Mouse (Mus musculus) spleen, adult 2 months (tissue): ENCODE measurements around the gene Klhl35. TPM values are rescaled to one million over a fixed set of nuclear protein-coding genes. Genes with fewer than 3 reads are reported as not detected.
A peak's percentile ranks its signal among the peaks of the same experiment; 100 is the strongest.
"Not testable (repeated sequence)": the region's sequence is repeated elsewhere in the genome, so short reads cannot be mapped to it uniquely, and the experiment has no call there.

Experiments
- DNase-seq, 2 experiments: peaks; one replicate each; pipeline versions ENCODE4 v3.0.0 to v3.0.0-alpha.2; 2012 to 2021; ENCODE audit warnings: low spot score in 2 of 2, low read depth in 1 of 2
- H3K27ac ChIP-seq: fragments of 200-500 bp; 2 replicates; pipeline ENCODE4 v1.5.1; 2012; ENCODE audit warnings: low read length, inconsistent platforms; ENCODE audit not compliant: insufficient read depth
- H3K27me3 ChIP-seq: fragments of 200-500 bp; 2 replicates; pipeline ENCODE4 v1.6.1; 2012; ENCODE audit warnings: mild to moderate bottlenecking, moderate library complexity, low read length, inconsistent platforms; ENCODE audit not compliant: control insufficient read depth, insufficient read depth
- H3K36me3 ChIP-seq: fragments of 200-500 bp; 2 replicates; pipeline ENCODE4 v1.6.1; 2012; ENCODE audit warnings: mild to moderate bottlenecking, low read length, inconsistent platforms; ENCODE audit not compliant: control insufficient read depth, insufficient read depth
- H3K4me1 ChIP-seq: fragments of 200-500 bp; 2 replicates; pipeline ENCODE4 v1.6.1; 2011; ENCODE audit warnings: inconsistent platforms; ENCODE audit not compliant: control insufficient read depth, insufficient read depth, insufficient read length
- H3K4me3 ChIP-seq: fragments of 200-500 bp; 2 replicates; pipeline ENCODE4 v1.5.1; 2011; ENCODE audit warnings: mild to moderate bottlenecking, inconsistent platforms; ENCODE audit not compliant: insufficient read depth, insufficient read length; ENCODE audit errors: extremely low read depth
- CTCF ChIP-seq: fragments of 200-500 bp; IDR thresholded peaks from 2 replicates; pipeline ENCODE4 v1.5.1; 2011; ENCODE audit warnings: mild to moderate bottlenecking, inconsistent platforms; ENCODE audit not compliant: insufficient read depth, insufficient read length, insufficient replicate concordance; ENCODE audit errors: extremely low read depth
- POLR2A ChIP-seq: fragments of 200-500 bp; IDR thresholded peaks from 2 replicates; pipeline ENCODE4 v1.6.1; 2011; ENCODE audit warnings: low read depth, low read length, inconsistent platforms
- WGBS: fragments of 180-500 bp; shearing (Covaris S2); methylation state at CpG from one replicate; pipeline ENCODE4 v1.1.7; 2018; 5-methylcytosine and 5-hydroxymethylcytosine counted together
- polyA plus RNA-seq: library from polyadenylated mRNA; depleted of rRNA; stranded (reverse); fragments of >200 nt; gene quantifications from 2 replicates; pipeline ENCODE4 v1.2.3, GENCODE M21; 2012

Klhl35 gene
- polyA plus RNA-seq, 1 experiment, result 1.3 TPM

GRCm38 (mm10) chr7:99489708-99490107 is 23.9 kb downstream of the Klhl35 start:
- Histone ChIP-seq H3K27ac (no peak overlapping the region), H3K27me3 (no peaks in the 10 kb centered on the region), H3K36me3 (no peaks in the 10 kb centered on the region), H3K4me1 (no peaks in the 10 kb centered on the region), H3K4me3 (no peak overlapping the region)
- DNase-seq, result no peak
- TF ChIP-seq CTCF (no peak), POLR2A (no peak)
- 91% methylated on average over 5 of the region's 5 CpGs for WGBS

- Histone ChIP-seq H3K27ac (no peak overlapping the region), H3K27me3 (no peaks in the 10 kb centered on the region), H3K36me3 (no peaks in the 10 kb centered on the region), H3K4me1 (no peaks in the 10 kb centered on the region), H3K4me3 (no peak overlapping the region)
- 88% methylated on average over 1 of the region's 1 CpGs for WGBS
- DNase-seq, result no peak
- no peak for TF ChIP-seq CTCF
- no peak for TF ChIP-seq POLR2A
These were observed 33.3 kb downstream of the Klhl35 start for GRCm38 (mm10) chr7:99499128-99499527.

- 9% methylated on average over 8 of the region's 8 CpGs for WGBS
- no peak for TF ChIP-seq POLR2A
- peak; percentile 97 for TF ChIP-seq CTCF
- Histone ChIP-seq H3K4me1 (no peaks in the 10 kb centered on the region), H3K27me3 (no peaks in the 10 kb centered on the region), H3K27ac (no peak overlapping the region), H3K36me3 (no peaks in the 10 kb centered on the region), H3K4me3 (no peak overlapping the region)
- DNase-seq, result peak; percentile 29 to 73
These were observed 34.4 kb downstream of the Klhl35 start for GRCm38 (mm10) chr7:99500201-99500600.

- H3K4me3 ChIP-seq, result no peak overlapping the region
- no peaks in the 10 kb centered on the region for H3K27me3 ChIP-seq
- H3K4me1 ChIP-seq, result no peaks in the 10 kb centered on the region
- WGBS, result 72% methylated on average over 5 of the region's 5 CpGs
- no peaks in the 10 kb centered on the region for H3K36me3 ChIP-seq
- DNase-seq, result no peak
- H3K27ac ChIP-seq, result peak overlapping the region; percentile 27; the same call in 1 of the 2 replicates
- TF ChIP-seq POLR2A (no peak), CTCF (no peak)
These were observed 34.9 kb downstream of the Klhl35 start for GRCm38 (mm10) chr7:99500655-99501054.

GRCm38 (mm10) chr7:99501148-99501547 is 35.3 kb downstream of the Klhl35 start:
- Histone ChIP-seq H3K4me1 (no peaks in the 10 kb centered on the region), H3K4me3 (no peak overlapping the region), H3K36me3 (no peaks in the 10 kb centered on the region), H3K27ac (no peak overlapping the region), H3K27me3 (no peaks in the 10 kb centered on the region)
- 75% methylated on average over 1 of the region's 1 CpGs for WGBS
- no peak for TF ChIP-seq POLR2A
- TF ChIP-seq CTCF, result no peak
- no peak for DNase-seq

GRCm38 (mm10) chr7:99504556-99504955 is 38.8 kb downstream of the Klhl35 start:
- H3K4me1 ChIP-seq, result no peaks in the 10 kb centered on the region
- no peaks in the 10 kb centered on the region for H3K36me3 ChIP-seq
- no peak overlapping the region for H3K4me3 ChIP-seq
- H3K27me3 ChIP-seq, result no peaks in the 10 kb centered on the region
- no peak overlapping the region for H3K27ac ChIP-seq
- no peak for DNase-seq
- TF ChIP-seq POLR2A, result no peak
- TF ChIP-seq CTCF, result no peak

DNA sequence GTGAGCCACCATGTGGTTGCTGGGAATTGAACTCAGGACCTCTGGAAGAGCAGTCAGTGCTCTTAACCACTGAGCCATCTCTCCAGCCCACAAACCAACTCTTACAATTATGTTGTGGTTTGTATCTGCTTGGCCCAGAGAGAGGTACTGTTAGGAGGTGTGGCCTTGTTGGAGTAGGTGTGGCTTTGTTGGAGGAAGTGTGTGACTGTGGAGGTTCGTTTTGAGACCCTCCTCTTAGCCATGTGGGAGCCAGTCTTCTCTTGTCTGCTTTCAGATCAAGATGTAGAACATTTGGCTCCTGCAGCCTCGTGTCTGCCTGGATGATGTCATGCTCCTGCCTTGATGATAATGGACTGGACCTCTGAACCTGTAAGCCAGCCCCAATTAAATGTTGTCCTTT is 42.4 kb downstream of the Klhl35 start:
- WGBS, result 11% methylated on average over 2 of the region's 2 CpGs

GRCm38 (mm10) chr7:99510087-99510501 is 44.3 kb downstream of the Klhl35 start:
- no peak for DNase-seq
- no peaks in the 10 kb centered on the region for H3K27me3 ChIP-seq
- H3K4me1 ChIP-seq, result no peaks in the 10 kb centered on the region
- TF ChIP-seq CTCF (no peak), POLR2A (no peak)
- no peaks in the 10 kb centered on the region for H3K36me3 ChIP-seq
- H3K27ac ChIP-seq, result no peak overlapping the region
- 42% methylated on average over 8 of the region's 8 CpGs for WGBS
- no peak overlapping the region for H3K4me3 ChIP-seq

More for the DNA sequence above, 42.4 kb downstream of the Klhl35 start:
- not testable (repeated sequence) for H3K4me1 ChIP-seq, H3K36me3 ChIP-seq, H3K4me3 ChIP-seq, H3K27ac ChIP-seq, H3K27me3 ChIP-seq, DNase-seq
